Mouse (Mus musculus): ENCODE measurements at regions not wholly inside any gene's neighbourhood (a gene's known extent, or its start where the extent isn't known, plus 50 kb on each side); places are given as distances from the start of the nearest gene placed in this dataset.

GRCm38 (mm10) chr13:111087753-111088152 lies 167.1 kb upstream of the Actbl2 start:
- DNase-seq = no peak
- intact Hi-C loops (cut with DNase I) = no loop called here

GRCm38 (mm10) chr13:111096071-111096470 lies 158.7 kb upstream of the Actbl2 start:
- intact Hi-C loops (cut with DNase I) = no loop called here
- no peak for DNase-seq

DNA sequence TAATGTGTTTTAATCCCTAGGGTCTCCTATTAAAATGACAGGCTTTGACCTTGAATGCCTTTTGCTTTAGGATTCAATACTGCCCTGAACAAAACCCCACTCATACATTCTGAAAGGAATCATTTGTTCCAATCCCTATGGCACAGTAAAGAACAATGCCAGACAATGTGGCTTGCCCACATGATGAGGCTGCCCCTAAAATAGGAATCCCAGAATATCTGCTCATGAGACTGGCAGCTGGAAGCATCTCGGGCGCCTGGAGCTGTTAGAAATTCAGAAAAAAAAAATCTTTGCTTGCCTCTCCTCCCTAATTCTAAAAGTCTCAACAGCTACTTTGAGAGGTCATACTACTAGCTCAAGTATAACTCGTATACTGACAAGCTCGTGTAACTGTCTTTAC lies 157.5 kb upstream of the Actbl2 start:
- intact Hi-C loops (cut with DNase I) = no loop called here
- DNase-seq = no peak

DNA sequence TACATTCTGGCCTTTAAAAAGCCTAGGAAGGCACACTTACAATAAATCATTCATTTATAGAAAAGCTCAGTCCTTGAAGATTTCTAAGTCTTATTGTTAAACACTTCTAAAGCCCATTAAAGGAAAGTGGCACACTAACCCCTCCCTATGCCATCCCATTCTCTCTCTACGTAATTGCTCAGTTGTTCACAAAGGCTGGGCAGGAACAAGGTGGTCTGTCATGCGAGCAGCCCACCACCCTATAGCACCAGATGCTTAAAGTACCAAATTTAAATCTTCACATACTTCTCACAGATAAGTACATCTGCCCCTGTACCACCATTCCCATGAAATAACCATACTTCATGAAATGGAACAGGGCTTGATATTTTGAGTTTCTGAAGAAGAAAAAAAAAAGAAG lies 156.1 kb upstream of the Actbl2 start:
- intact Hi-C loops (cut with DNase I) = no loop called here

DNA sequence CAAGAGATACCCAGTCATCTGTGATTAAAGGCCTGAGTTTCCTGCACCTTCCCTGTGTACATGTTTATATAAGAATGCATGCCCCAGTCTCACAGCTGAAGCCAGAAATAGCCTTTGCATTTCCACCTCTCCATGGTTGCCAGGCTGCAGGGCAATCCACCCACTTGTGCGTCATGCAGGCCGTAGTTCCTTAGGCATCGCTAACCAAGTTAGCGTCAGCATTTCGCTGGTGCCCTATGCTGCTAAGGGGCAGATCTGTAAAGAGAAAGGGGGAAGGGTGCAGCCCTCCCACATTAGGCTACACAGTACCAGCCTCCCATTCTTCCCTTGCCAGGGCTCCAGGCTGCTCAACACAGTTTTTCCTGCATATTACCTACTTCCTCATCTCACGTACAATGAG lies 155.6 kb upstream of the Actbl2 start:
- peak; percentile 8 for DNase-seq
- intact Hi-C loops (cut with DNase I) = no loop called here

More for the DNA sequence above, 156.1 kb upstream of the Actbl2 start:
- no peak for DNase-seq

DNA sequence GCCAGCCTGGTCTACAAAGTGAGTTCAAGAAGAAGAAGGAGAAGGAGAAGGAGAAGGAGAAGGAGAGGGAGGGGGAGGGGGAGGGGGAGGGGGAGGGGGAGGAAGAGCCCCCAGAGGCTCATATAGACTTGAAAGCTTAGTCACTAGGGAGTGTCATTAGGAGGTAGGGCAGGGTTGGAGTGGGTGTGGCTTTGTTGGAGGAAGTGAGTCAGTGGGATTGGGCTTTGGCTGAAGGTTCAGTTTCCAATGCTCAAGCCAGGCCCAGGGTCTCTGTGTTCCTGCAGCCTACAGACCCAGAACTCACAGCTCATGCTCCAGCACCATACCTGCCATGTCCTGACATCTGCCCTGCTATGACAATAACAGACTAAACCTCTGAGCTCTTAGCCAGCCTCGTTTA lies 154.4 kb upstream of the Actbl2 start:
- intact Hi-C loops (cut with DNase I) = no loop called here

GRCm38 (mm10) chr13:111104567-111105219 lies 150.1 kb upstream of the Actbl2 start:
- no peak for DNase-seq
- intact Hi-C loops (cut with DNase I) = no loop called here

More for the DNA sequence above, 154.4 kb upstream of the Actbl2 start:
- no peak for DNase-seq

GRCm38 (mm10) chr13:111131108-111131507 lies 123.7 kb upstream of the Actbl2 start:
- no peak for DNase-seq
- intact Hi-C loops (cut with DNase I) = no loop called here

GRCm38 (mm10) chr13:111136392-111136791 lies 118.4 kb upstream of the Actbl2 start:
- DNase-seq = no peak
- intact Hi-C loops (cut with DNase I) = no loop called here

GRCm38 (mm10) chr13:111142757-111143420 lies 111.9 kb upstream of the Actbl2 start:
- intact Hi-C loops (cut with DNase I) = no loop called here

GRCm38 (mm10) chr13:111144721-111145120 lies 110.1 kb upstream of the Actbl2 start:
- no peak for DNase-seq
- intact Hi-C loops (cut with DNase I) = no loop called here

More at GRCm38 (mm10) chr13:111142757-111143420, 111.9 kb upstream of the Actbl2 start:
- no peak for DNase-seq

- intact Hi-C loops (cut with DNase I) = no loop called here
- DNase-seq = peak in 1 of 2 experiments; percentile 1
Measured at GRCm38 (mm10) chr13:111157921-111158638, 96.7 kb upstream of the Actbl2 start.

DNA sequence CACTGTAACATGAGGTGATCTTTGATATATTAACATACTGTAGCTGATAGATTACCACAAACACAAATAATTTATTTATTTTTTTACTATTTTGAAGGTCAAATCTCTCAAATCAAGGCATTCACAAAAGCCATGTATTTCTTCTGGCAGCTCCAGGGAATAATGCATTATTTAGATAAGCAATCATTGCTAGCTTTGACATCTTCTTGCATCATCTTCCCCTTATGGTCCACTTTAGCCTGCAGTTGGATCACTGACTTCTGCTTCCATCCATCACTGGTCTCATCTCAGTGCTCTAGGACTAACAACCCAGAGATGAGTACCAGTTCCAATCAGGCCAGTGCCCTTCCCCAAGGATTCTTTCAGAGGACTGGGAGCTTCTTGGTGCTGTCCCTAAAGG lies 95.3 kb upstream of the Actbl2 start:
- intact Hi-C loops (cut with DNase I) = no loop called here
- DNase-seq = no peak

DNA sequence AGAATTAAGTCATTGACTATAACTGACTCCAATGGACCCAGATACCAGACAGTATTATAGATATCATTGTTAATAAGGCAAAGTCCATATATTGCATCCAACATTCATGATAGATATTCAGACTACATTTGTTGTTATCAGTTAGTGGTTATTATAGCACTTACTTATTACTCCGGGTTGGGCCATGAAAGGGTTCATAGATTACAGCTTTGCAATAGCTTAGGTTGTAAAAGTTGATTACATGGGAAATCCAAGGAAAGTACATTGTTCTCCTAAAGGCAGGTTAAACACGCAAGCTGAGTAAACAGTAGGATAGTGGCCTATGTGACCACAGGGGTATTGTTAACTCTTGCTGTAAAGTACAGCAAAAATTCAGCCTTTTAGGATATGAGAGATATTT lies 89.3 kb upstream of the Actbl2 start:
- no peak for DNase-seq
- intact Hi-C loops (cut with DNase I) = no loop called here

DNA sequence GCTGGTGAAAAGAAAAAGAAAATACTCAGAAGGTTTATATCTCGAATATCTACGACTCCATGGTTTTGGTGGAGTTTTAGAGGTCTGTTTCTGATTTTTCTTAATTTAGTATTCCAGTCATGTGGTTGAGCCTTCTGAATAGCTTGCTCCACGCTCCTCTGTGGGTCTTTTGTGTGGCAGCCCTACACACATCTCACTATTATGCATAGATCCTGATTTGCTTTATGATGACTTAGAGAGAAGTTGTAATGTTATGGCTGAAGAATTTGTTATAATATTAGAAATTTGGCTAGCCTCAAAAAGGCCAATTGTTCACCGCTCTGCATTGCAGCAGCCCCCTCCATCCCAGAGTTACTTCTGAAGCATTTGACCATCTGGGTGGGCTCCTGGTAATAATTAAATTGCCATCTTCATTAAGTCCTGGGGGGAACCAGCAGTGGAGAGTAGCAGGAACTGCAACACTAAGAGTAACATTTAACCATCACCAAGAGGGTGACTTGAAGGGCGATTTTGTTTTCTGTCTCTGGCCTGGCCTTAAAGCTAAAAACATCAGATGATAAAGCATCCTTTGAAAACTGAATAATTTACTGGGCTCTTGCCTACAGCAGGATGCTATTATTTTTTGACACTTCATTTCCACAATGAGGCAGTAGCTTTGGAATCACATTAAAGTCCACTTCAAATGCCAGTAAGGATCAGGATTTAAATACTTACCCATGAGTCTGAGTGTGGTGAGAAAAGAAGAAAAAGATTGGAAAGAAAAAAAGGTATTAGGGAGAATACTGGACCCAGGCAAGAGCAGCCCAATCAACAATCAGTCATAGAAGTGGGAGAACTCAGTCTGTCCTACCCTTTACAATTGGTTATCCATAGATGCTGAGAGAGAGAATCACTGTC lies 84.3 kb upstream of the Actbl2 start:
- intact Hi-C loops (cut with DNase I) = no loop called here
- no peak for DNase-seq

DNA sequence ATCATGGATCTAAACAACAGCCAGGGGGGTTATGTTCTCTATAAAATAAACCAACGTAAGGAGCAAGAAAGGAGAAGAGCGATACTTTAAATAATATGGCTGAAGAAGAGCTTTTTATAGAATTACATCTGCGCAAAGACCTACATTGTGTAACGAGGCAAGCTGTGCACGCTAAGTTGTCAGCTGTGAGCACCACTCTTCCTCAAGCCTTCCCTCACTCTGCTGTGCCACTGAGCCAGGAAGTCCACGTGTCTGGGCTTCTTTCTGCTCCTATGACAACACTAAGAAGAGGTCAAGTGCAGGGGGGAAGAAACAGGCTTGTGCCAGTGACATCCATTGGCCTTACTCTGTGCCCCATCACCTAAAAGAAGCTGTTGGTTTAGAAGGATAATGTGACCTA lies 75.6 kb upstream of the Actbl2 start:
- no peak for DNase-seq
- intact Hi-C loops (cut with DNase I) = no loop called here

DNA sequence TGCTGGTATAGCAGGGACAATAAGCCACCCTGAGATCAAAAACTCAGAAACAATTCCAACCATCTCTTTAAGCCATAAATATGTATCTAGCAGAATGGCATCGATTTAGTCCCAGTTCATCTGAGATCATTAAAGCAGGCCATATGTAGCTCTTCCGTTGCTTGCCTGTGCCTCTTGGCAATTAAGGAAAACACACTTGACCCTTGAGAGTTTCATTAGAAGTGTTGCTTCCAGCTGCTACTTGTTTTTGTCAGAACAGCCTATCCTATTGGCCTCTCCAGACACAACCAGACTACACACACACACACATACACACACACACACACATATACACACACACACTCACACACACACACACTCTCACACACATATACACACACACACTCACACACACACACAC lies 71.5 kb upstream of the Actbl2 start:
- DNase-seq = no peak
- intact Hi-C loops (cut with DNase I) = no loop called here

DNA sequence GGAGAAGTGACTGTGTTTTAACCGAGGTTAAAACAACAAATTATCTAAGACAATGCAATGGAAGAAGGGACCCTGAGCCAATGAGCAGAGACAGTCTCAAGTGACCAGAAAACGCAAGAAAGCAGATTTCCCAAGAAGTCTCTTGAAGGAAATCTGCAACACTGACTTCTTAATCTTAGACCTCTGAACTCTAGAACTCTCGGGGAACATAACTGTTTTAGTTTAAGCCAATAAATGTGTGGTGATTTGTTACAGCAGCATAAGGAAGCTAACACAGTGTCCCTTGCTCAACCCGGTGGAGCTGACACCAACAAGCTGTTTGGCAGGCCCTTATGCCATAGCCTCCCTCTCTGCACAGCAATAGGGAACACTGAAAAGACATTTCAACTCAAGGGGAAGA lies 69.0 kb upstream of the Actbl2 start:
- peak in 1 of 2 experiments; percentile 4 for DNase-seq
- intact Hi-C loops (cut with DNase I) = no loop called here

DNA sequence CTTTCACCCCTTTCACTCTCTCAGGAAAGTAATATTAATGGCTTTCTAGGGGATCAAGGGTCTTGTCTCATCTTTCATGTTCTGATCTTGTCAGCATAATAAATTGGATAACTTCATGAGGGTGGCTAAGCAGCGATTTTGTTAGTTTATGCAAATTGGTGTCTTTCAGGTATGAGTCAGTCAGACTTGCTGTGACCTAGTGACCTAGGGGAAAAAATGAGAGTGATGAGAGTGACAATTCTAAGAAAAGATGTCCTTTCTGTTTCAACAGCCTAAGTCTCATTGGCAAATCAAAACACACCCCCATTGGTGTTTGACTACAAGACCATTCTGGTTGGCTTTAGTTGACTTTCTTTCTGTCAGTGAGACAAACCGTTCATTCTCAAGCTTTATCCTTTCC lies 68.0 kb upstream of the Actbl2 start:
- intact Hi-C loops (cut with DNase I) = no loop called here
- DNase-seq = no peak

DNA sequence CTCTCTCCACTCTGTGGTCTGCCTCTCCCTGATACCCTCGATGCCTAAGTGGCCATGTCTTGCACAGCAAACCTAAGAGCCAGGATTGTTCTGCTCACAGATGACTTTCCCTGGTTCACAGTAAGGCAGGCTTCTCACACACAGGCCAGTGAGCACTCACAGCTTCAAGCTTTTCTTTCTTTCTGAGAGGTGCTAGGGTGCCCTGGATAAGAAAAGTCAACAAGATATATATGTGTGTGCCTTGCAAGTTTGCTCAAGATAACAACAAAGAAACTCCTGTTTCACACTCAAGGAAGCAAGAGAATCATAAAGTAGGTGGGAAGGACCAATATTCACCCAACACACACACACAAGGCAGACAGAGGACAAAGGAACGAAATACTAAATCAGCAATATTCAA lies 60.9 kb upstream of the Actbl2 start:
- intact Hi-C loops (cut with DNase I) = no loop called here

DNA sequence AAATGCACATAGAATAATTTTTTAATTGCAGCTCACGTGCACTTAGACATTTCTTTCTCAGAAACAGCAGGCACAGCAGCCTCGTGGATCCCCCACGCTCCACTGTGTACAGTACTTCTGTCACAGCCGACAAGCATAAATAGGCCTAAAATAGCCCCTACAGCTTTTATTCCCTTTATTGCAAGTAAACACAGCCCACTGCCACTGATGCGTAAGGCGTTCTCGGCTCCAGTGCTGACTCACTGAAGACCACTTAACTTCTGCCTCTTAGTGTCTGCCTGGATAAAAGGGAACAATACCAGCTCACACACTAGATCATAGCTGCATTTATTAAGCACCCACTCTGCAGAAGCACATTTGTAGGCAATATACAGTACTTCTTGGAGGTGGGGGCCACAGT lies 60.5 kb upstream of the Actbl2 start:
- no peak for DNase-seq
- intact Hi-C loops (cut with DNase I) = no loop called here

More for the DNA sequence above, 60.9 kb upstream of the Actbl2 start:
- no peak for DNase-seq

Measured in heart, postnatal 14 days (tissue).